In the genomic region with DNA sequence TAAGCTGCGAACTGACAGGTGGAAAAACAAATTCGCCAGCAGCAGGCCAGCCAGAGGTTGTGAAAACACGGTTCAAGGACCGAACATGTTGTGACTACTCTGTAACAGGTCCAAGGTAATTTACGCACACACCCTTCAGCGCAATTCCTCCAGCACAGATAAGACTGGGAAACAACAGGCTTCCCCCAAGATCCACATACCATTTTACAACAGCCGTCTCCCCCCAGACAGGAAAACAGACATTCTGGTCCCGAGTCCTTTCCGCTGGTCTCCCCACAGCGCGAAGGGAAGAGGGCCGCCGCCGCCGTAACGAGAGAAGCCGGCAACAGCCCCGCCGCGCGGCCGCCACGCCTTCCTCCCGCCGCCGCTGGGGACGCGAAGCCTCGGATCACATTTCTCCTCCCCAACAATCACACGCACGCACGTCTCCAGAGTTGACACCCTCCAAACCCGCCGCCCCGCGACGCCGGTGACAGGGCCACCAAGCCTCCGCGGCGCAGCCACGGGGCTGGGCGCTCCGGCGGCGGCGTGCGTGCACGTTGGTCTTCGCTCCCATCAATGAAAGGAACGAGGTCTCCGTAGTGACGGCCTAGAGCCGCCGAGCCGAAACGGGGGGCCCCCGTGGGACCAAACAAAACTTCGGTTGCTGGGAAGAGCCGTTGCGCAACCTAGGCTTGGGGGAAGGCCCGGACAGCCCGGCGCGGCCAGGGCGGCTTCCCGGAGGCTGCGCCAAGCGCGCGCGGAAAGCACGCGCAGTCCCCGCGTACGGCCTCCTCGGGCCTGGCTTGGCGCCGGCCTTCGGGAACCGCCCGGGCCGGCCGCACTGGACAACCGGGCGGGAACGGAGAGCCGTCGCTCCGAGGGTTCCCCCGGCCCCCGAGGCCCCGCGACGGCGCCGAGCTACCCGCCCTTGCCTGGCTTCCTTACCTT, we compare ENCODE assay signal across 8 mouse cellular contexts. TPM values are rescaled to one million over a fixed set of nuclear protein-coding genes. Genes with fewer than 3 reads are reported as not detected.
A peak's percentile ranks its signal among the peaks of the same experiment; 100 is the strongest.
DNase-seq lines count a peak whose midpoint lies in the region; ATAC-seq and TF ChIP-seq lines count a peak whose summit lies in the region.

No protein-coding gene starts in this region.

- TF ChIP-seq CTCF in C2C12 (IDR thresholded peaks at IDR 0.05; ENCODE audit: control insufficient read depth, insufficient read depth, insufficient read length) = no peak
- no peak for TF ChIP-seq CTCF in bone marrow macrophage, adult 2 months (IDR thresholded peaks at IDR 0.05; ENCODE audit: low read depth, low read length)
- no peak for TF ChIP-seq CTCF in embryonic fibroblast, embryonic 13.5 days (IDR thresholded peaks at IDR 0.05; ENCODE audit: borderline replicate concordance, insufficient read depth, low read length)
- peak; percentile 42 for TF ChIP-seq CTCF in midbrain, postnatal 0 days (IDR thresholded peaks at IDR 0.05)

- peak; percentile 83 to 86 for DNase-seq in heart, adult 9 months (ENCODE audit: low spot score in 2 of 2)
- DNase-seq in midbrain, postnatal 0 days (ENCODE audit: low spot score) = peak; percentile 80
- DNase-seq in spleen, postnatal 36 days (ENCODE audit: low spot score in 2 of 2) = peak; percentile 77 to 79

- TF ChIP-seq POLR2A in bone marrow macrophage, adult 2 months (IDR thresholded peaks at IDR 0.05; ENCODE audit: borderline replicate concordance, low read depth, low read length) = no peak
- peak; percentile 71 for TF ChIP-seq POLR2A in embryonic fibroblast, embryonic 13.5 days (IDR thresholded peaks at IDR 0.05; ENCODE audit: low read depth, low read length)

- H3K4me1 ChIP-seq in bone marrow macrophage, adult 2 months (ENCODE audit: control insufficient read depth, insufficient read depth, low read length) = peaks cover 14% of the 10 kb centered on the region
- peaks cover 9% of the 10 kb centered on the region; the same call in 1 of the 2 replicates for H3K4me1 ChIP-seq in embryonic fibroblast, embryonic 13.5 days (ENCODE audit: control insufficient read depth, insufficient read depth, low read length)
- peaks cover 18% of the 10 kb centered on the region for H3K4me1 ChIP-seq in kidney, embryonic 15.5 days
- peaks cover 19% of the 10 kb centered on the region for H3K4me1 ChIP-seq in limb, embryonic 15.5 days
- peaks cover 4% of the 10 kb centered on the region; the same call in 1 of the 2 replicates for H3K4me1 ChIP-seq in midbrain, postnatal 0 days (ENCODE audit: insufficient read depth, low read length)

- H3K9me3 ChIP-seq in kidney, embryonic 15.5 days (replicated peaks) = no peaks in the 10 kb centered on the region
- H3K9me3 ChIP-seq in limb, embryonic 15.5 days = no peaks in the 10 kb centered on the region
- H3K9me3 ChIP-seq in midbrain, postnatal 0 days (ENCODE audit: low read length) = no peaks in the 10 kb centered on the region

- WGBS in kidney, embryonic 15.5 days = under 1% methylated on average over 90 of the region's 99 CpGs
- under 1% methylated on average over 98 of the region's 99 CpGs for WGBS in limb, embryonic 15.5 days
- 1% methylated on average over 76 of the region's 99 CpGs for WGBS in midbrain, postnatal 0 days

- H3K27me3 ChIP-seq in C2C12 (ENCODE audit: control insufficient read depth, insufficient read depth, insufficient read length) = no peaks in the 10 kb centered on the region
- H3K27me3 ChIP-seq in kidney, embryonic 15.5 days = no peaks in the 10 kb centered on the region
- no peaks in the 10 kb centered on the region for H3K27me3 ChIP-seq in limb, embryonic 15.5 days
- H3K27me3 ChIP-seq in midbrain, postnatal 0 days (ENCODE audit: insufficient read depth, low read length) = no peaks in the 10 kb centered on the region

- H3K9ac ChIP-seq in kidney, embryonic 15.5 days = peak overlapping the region; percentile 99
- H3K9ac ChIP-seq in limb, embryonic 15.5 days = peak overlapping the region; percentile 99
- peak overlapping the region; percentile 100 for H3K9ac ChIP-seq in midbrain, postnatal 0 days (replicated peaks; ENCODE audit: low read length, poor library complexity, severe bottlenecking)

- H3K4me2 ChIP-seq in kidney, embryonic 15.5 days = peak overlapping the region; percentile 73
- peak overlapping the region; percentile 68 for H3K4me2 ChIP-seq in limb, embryonic 15.5 days
- H3K4me2 ChIP-seq in midbrain, postnatal 0 days (ENCODE audit: low read depth, low read length, poor library complexity, severe bottlenecking) = peak overlapping the region; percentile 71

- H3ac ChIP-seq in C2C12 (ENCODE audit: control insufficient read depth, insufficient read length, low read depth) = peak overlapping the region; percentile 99

- H3K36me3 ChIP-seq in C2C12 (ENCODE audit: control insufficient read depth, insufficient read depth) = no peaks in the 10 kb centered on the region
- H3K36me3 ChIP-seq in kidney, embryonic 15.5 days = no peaks in the 10 kb centered on the region
- H3K36me3 ChIP-seq in limb, embryonic 15.5 days = no peaks in the 10 kb centered on the region
- H3K36me3 ChIP-seq in midbrain, postnatal 0 days (ENCODE audit: insufficient read depth, low read length) = no peaks in the 10 kb centered on the region

- ATAC-seq in kidney, embryonic 15.5 days (replicated peaks; ENCODE audit: low FRiP score) = peak; percentile 74
- peak; percentile 66 for ATAC-seq in limb, embryonic 15.5 days (ENCODE audit: insufficient number of reproducible peaks, low FRiP score, low TSS enrichment, low read depth)
- ATAC-seq in midbrain, postnatal 0 days (ENCODE audit: low FRiP score) = peak; percentile 84

- peaks cover 49% of the 10 kb centered on the region for H3K79me3 ChIP-seq in C2C12 (ENCODE audit: low read depth)

- H3K4me3 ChIP-seq in C2C12 (ENCODE audit: insufficient read depth, poor library complexity, severe bottlenecking) = peak overlapping the region; percentile 87
- H3K4me3 ChIP-seq in bone marrow macrophage, adult 2 months (ENCODE audit: insufficient read depth, low read length) = peak overlapping the region; percentile 85
- peak overlapping the region; percentile 94 for H3K4me3 ChIP-seq in embryonic fibroblast, embryonic 13.5 days (ENCODE audit: insufficient read depth, low read length)
- H3K4me3 ChIP-seq in kidney, embryonic 15.5 days (replicated peaks) = peak overlapping the region; percentile 82
- H3K4me3 ChIP-seq in limb, embryonic 15.5 days = peak overlapping the region; percentile 94
- H3K4me3 ChIP-seq in midbrain, postnatal 0 days (ENCODE audit: low read depth, low read length) = peak overlapping the region; percentile 98

- peak overlapping the region; percentile 95 for H3K27ac ChIP-seq in bone marrow macrophage, adult 2 months (ENCODE audit: insufficient read depth, low read depth, low read length)
- H3K27ac ChIP-seq in embryonic fibroblast, embryonic 13.5 days (ENCODE audit: insufficient read depth, low read length) = peak overlapping the region; percentile 92
- peak overlapping the region; percentile 100 for H3K27ac ChIP-seq in kidney, embryonic 15.5 days
- H3K27ac ChIP-seq in limb, embryonic 15.5 days = peak overlapping the region; percentile 100
- peak overlapping the region; percentile 99 for H3K27ac ChIP-seq in midbrain, postnatal 0 days (ENCODE audit: low read depth, low read length)

- peaks cover 59% of the 10 kb centered on the region for H3K79me2 ChIP-seq in C2C12 (ENCODE audit: control insufficient read depth, insufficient read depth)

TF ChIP-seq in C2C12, 6 proteins besides CTCF, POLR2A, EP300 and RAD21:
- TF ChIP-seq CEBPB (IDR thresholded peaks at IDR 0.05; ENCODE audit: low read depth) = peak; percentile 96
- no peak for TF ChIP-seq MYOG (IDR thresholded peaks at IDR 0.05; ENCODE audit: control insufficient read depth, extremely low read depth, insufficient read length)
- no peak for TF ChIP-seq USF1 (IDR thresholded peaks at IDR 0.05; ENCODE audit: low read depth)
- TF ChIP-seq MAX (IDR thresholded peaks at IDR 0.05) = no peak
- no peak for TF ChIP-seq FOSL1 (IDR thresholded peaks at IDR 0.05; ENCODE audit: insufficient read depth, low read length, poor library complexity, severe bottlenecking)

RNA-seq across cellular contexts. Expression of gene Hipk3, which starts 1.0 kb away (rescaled TPM):
- polyA plus RNA-seq in C2C12 (2012; fragmentation: generic; extraction: Trizol) = 8.8 TPM
- polyA plus RNA-seq in bone marrow macrophage, adult 2 months (2012; ENCODE audit: insufficient read depth, insufficient read length, missing spikeins) = 30.9 and 36.2 TPM in 2 replicates
- 65.7 and 66.5 TPM in 2 replicates for polyA plus RNA-seq in embryonic fibroblast, embryonic 13.5 days (2011; ENCODE audit: insufficient read length, low read depth, missing spikeins)
- 12.1 and 12.4 TPM in 2 replicates for polyA plus RNA-seq in kidney, embryonic 15.5 days (2015; fragmentation: Nextera tagmentation; extraction: Ambion mirVana)
- 14.9 and 17.7 TPM in 2 replicates for polyA plus RNA-seq in limb, embryonic 15.5 days (2015; fragmentation: Nextera tagmentation; extraction: Ambion mirVana)
- 43.7 and 44.2 TPM in 2 replicates for total RNA-seq in midbrain, postnatal 0 days (2014; rRNA removed)
- polyA plus RNA-seq in midbrain, postnatal 0 days (2015; fragmentation: Nextera tagmentation; extraction: Ambion mirVana) = 5.3 and 5.8 TPM in 2 replicates

Comparison
In these comparisons a context has a peak if more than half of its experiments do, and no peak if none do; other contexts are left out.
1. Peak in every context shown above with its lines: DNase-seq, ATAC-seq, H3K4me3 ChIP-seq and H3K27ac ChIP-seq.